Mouse (Mus musculus): Measurements from ENCODE around the gene Pate2.
"Not testable (repeated sequence)": the region's sequence is repeated elsewhere in the genome, so short reads cannot be mapped to it uniquely, and the experiment has no call there.

The Pate2 gene

GRCm38 (mm10) chr9:35556494-35557102 is 13.5 kb upstream of the Pate2 start:
- no peak for DNase-seq (ENCODE audit: low spot score in 2 of 2)

DNA sequence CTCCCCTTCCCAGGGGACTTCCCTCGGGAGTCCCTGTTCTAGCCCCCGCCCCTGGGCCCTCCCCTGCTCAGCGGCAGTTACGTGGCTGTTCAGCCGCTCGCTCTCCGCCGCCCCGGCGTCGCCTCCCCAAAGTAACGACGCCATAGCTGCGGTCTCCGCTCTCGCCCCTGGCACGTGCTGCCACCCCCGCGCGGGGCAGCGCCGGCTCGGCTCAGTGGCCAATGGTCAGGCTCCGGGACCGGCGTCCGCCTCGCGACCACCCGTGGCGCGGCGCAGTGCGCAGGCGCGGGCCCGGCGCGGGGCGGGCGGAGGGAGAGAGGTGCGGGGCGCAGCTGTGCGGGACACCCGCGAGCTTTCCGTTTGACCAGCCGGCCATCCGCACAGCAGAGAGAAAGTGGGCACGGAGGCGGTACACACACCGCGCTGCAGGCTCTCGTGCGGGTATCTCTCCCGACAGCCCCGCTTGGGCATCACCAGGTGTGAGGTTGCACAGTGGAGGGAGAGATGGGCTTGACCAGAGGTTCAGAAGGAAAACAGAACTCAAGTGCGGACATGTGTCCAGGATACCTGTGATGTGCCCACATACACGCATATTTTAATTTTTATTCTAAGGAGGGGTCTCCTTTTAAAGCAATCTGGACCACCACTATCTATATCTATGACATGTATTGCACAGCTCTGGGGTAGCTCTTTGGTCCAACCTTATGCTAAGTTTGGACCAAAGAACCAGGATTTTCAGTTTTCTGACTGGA is 11.7 kb upstream of the Pate2 start, which contains the start of the genes Ddx25 and Pus3:
Gene Ddx25, minus strand, starts transcription at position 272 of the 752 bp plus-strand sequence.
Gene Pus3, plus strand, starts transcription at position 339 of the 752 bp plus-strand sequence.
- no peak for DNase-seq (ENCODE audit: low spot score in 2 of 2)

DNA sequence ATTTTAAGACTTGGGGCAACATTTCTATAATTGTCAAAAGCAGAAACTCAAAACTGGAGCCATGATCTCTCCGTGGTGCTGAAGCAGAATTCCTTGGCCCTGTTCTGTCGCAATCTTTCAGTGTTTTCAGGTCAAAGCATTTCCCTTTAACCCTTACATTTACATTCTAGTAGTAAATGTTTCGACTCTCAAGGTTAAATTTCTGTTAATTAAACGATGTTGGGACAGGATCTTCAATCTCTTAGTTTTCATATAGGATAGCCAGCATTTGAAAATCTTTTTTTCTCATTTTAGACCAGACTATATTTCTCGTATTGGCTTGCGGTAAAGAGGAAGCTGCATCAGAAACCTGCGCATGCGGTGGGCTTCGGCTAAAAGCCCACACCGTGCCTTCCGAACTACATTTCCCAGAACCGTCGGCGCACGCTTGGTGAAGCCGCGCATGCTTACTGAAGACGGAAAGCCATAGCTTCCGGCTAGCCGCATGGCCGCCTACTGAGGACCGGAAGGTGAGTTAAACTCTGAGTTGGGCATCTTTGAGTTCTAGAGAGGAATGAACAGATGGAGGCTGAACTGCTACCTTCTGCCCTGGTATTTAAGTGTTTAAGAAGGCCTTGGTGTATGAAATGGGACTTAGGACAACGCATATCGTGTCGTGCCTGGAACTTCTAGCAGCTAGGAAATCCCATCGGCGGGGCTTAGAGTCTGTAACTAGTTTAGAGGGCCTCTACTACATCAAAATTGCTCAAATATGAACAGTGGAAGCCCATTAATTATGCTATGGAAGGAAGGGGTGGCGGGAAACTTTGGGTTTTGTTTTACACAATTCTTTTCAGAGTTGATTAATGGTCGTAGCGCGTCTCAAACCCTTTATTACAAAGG is 10.8 kb upstream of the Pate2 start:
- DNase-seq (ENCODE audit: low spot score in 2 of 2): peak; percentile 77 to 78

- DNase-seq (ENCODE audit: low spot score in 2 of 2): no peak
Observed at GRCm38 (mm10) chr9:35561076-35561475, 9.0 kb upstream of the Pate2 start.

- no peak for DNase-seq (ENCODE audit: low spot score in 2 of 2)
Observed at GRCm38 (mm10) chr9:35561583-35561982, 8.5 kb upstream of the Pate2 start.

DNA sequence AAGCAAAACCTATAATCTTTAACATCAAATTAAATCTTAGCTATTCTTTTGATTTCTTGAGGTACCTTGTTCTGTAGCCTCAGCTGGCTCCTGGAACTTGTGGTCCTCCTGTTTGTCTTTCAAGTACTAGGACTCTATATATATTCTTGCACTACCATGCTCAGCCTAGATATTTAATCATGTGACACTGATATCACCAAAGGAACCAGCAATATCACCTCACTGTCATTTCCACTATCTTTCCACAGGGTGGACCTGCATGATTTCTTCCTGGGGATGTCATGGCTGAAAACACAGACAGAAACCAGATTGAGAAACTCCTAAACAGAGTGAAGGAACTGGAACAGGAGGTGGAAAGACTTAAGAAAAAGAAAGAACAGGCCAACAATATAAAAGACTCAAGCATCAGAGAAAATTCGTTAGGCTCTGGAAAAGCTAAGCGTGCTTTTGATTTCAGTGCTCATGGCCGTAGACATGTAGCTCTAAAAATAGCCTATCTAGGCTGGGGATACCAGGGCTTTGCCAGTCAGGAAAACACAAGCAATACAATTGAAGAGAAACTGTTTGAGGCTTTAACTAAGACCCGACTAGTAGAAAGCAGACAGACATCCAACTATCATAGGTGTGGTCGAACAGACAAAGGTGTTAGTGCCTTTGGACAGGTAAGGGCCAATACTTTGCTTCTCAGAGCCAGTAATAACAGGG is 5.4 kb upstream of the Pate2 start:
- DNase-seq (ENCODE audit: low spot score in 2 of 2): no peak

GRCm38 (mm10) chr9:35567995-35568394 is 2.1 kb upstream of the Pate2 start:
- DNase-seq (ENCODE audit: low spot score in 2 of 2): no peak

- no peak for DNase-seq (ENCODE audit: low spot score in 2 of 2)
Observed at GRCm38 (mm10) chr9:35570663-35571062, 579 bp downstream of the Pate2 start.

DNA sequence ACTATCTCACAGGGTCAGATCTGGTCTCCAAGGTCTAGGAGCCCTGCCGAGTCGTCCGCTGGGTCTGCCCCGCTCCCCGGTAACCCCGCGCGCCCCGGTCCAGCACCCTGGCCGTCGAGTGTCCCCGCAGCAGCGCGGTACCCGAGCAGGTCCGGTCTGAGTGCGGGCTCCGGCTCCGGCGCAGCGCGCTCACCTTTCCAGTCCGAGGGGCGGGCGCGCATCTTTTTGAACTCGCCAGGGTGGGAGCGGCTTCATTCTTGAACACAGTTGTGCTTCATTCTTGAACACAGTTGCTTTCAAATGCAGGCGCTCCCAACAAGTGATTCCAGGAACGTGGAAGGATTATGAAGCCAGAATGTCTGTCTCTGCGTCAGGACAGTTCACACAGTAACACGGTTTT is 4.3 kb downstream of the Pate2 start:
- DNase-seq (ENCODE audit: low spot score in 2 of 2): no peak

GRCm38 (mm10) chr9:35587674-35588073 is 17.6 kb downstream of the Pate2 start:
- DNase-seq (ENCODE audit: low spot score in 2 of 2): no peak

DNA sequence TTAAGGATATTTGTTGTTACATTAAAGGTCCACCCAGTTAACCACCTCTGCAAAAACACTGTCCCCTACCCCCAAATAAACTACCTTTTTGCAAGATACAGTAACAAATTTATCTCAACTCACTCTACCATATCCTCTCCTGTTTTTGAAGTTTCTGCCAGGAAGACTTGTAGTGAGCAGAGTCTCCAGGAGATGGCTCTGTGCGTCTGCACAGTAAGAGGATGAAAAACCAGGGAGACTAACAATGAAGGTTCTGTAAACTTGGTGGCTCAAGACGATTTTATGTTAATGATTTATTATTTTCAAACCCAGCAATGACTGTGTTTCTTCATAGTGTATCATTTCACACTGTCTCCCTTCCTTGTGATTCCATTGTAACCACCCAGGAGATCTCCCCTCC is 22.8 kb downstream of the Pate2 start:
- DNase-seq (ENCODE audit: low spot score in 2 of 2): no peak

GRCm38 (mm10) chr9:35607647-35608405 is 37.7 kb downstream of the Pate2 start:
- DNase-seq (ENCODE audit: low spot score in 2 of 2): no peak

DNA sequence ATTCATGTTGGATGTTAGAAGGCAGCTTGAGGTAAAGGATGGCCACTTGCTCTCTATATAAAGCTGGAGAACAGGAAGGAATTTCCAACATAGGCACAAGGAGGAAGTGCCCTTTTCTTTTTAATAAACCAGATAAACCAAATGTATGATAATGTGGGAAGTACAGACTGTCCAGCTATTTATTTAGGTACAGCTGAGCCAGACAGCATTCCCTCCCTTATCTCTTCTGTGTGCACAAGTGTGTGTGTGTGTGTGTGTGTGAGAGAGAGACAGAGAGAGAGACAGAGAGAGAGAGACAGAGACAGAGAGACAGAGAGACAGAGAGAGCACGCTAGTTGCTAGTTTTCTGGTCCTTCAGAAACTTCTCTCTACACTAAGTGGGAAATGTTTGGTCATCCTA is 41.8 kb downstream of the Pate2 start, which contains the start of gene Pate4:
Gene Pate4, minus strand, starts transcription at position 101 of the 400 bp plus-strand sequence.
- DNase-seq (ENCODE audit: low spot score in 2 of 2): no peak

DNA sequence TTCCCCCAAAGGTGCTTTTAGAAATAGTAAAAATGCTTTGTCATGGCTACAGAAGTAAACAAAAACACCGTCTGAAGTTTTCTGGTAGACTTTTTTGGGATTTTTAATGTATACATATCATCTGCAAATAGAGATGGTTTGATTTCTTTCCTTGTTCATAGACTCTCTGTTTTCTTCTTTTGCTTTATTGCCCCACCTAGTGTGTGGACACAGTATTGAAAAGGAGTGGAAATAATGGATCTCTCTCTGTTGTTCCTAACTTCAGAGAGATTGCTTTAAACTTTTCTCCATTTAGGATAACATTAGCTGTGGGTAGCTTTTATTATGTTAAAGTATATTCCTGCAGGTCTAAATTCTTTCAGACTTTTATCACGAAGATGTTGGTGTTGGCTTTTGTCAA is 43.9 kb downstream of the Pate2 start:
- no peak for DNase-seq (ENCODE audit: low spot score in 2 of 2)

- not testable (repeated sequence) for DNase-seq (ENCODE audit: low spot score in 2 of 2)
Observed at GRCm38 (mm10) chr9:35616784-35617183, 46.7 kb downstream of the Pate2 start.

DNA sequence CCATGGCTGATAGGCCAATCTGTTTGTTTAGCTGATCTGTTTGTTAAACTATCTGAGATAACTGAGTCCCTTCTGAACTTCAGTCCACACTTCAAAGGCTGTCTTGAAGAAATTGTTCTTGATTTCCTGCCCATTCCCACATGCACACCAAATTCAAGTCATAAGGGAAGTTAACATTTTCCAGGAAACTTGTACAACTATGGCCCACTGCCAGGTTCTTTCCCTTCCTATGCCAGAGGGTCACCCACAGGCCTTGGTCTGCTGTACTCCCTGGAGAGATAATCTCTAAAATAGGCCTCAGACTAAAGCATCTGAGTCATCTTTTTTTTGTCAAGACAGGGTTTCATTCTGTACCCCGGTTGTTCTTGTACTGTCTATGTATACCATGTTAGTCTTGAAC is 62.9 kb downstream of the Pate2 start:
- DNase-seq (ENCODE audit: low spot score in 2 of 2): peak in 1 of 2 experiments; percentile 4

DNA sequence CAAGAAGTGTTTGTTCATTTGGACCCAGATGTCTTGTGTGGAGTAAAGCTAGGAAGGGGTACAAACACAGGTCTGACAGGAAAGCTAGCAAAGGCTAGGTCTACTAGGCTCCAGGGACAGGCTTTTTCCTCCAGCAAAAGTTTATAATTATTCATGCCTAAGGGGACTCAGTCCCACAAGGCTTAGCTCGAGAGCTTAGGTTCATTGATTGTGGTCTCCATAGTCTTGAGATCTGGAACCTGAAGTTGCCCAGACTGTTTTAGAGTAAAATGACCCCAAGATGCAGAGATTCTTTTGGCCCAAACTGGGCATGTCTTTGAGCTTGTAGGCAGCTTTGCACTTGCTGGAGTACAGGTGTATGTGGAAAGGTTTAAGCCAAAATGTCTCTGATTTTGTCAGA is 78.0 kb downstream of the Pate2 start, which contains the start of gene Pate3:
Gene Pate3, minus strand, starts transcription at position 101 of the 400 bp plus-strand sequence.
- DNase-seq (ENCODE audit: low spot score in 2 of 2): no peak

DNA sequence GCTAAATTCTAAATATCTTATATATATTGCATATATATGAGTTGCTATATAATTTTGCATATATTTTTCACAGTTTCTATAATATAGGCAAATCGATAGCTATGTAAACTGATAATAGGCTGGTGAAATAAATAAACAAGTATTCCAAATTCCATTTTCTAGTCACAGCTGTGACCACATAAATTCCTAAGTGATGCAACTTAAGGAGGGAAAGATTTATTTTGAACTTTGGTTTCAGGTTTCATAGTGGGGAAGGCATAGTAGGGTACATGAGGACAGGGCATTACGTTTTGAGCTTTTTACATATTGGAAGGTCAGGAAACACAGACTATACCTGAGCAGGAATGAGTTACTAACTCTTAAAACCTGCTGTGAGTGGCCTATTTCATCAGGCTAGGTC is 103.5 kb downstream of the Pate2 start:
- DNase-seq (ENCODE audit: low spot score in 2 of 2): no peak

DNA sequence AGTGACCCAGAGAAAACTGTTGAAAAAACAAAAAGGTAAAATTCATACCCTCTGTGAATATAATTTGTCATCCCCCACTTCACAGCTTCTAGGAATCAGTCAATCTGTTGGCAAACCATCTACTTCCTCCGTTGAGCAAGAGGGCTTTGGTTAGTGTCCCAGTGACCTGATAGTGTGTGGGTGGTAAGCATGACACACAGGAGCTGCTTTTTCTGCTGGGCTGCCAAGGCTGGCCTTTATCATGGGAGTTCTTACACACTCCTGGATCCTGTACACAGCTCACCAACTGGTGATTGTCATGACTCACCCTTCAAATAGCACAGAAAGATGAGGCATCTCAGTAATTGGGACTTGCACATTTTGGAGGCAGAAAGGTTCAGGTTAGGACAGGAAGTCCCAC is 116.9 kb downstream of the Pate2 start, which contains the start of gene Pate1:
Gene Pate1, minus strand, starts transcription at position 378 of the 400 bp plus-strand sequence.
- no peak for DNase-seq (ENCODE audit: low spot score in 2 of 2)

DNA sequence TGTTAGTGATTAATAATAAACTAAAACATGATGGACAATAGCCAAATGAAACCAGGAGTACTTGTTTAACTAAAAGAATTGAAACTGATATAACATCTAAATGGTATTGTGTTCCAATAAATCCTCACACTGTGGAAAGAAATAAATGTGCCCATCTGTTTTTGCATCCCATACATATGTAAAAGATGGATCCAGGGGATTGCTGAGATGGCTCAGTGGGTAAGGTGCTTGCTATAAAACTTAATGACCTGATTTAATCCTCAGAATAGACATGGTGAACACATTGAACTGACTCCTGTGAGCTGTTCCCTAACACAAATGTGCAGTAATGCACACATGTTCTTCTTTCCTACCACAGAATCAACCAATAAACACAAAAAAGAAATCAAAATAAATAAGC is 121.8 kb downstream of the Pate2 start:
- DNase-seq (ENCODE audit: low spot score in 2 of 2): no peak

DNA sequence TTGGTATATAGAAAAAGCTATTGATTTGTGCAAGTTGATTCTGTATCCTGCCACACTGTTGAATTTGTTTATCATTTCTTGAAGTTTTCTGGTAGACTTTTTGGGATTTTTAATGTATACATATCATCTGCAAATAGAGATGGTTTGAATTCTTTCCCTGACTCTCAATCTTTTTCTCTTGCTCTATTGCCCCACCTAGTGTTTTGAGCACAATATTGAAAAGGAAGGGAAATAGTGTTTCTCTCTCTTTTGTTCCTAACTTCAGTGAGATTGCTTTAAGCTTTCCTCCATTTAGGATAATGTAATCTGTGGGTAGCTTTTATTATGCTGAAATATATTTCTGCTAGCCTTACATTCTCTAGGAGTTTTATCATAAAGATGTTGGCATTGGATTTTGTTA is 137.2 kb downstream of the Pate2 start:
- DNase-seq (ENCODE audit: low spot score in 2 of 2): no peak

Measured in spleen, postnatal 36 days (tissue).